Mouse (Mus musculus) hindbrain, embryonic 11.5 days (tissue): ENCODE results near the gene Sult4a1. TPM values are rescaled to one million over a fixed set of nuclear protein-coding genes. Genes with fewer than 3 reads are reported as not detected.
A peak's percentile ranks its signal among the peaks of the same experiment; 100 is the strongest.

ENCODE experiments used
- ATAC-seq: fragments of 200-750 bp; cut with Nextera tagmentation; 2 replicates; pipeline ENCODE4 v1.8.0; 2017; ENCODE audit warnings: mild to moderate bottlenecking, moderate TSS enrichment, moderate library complexity; ENCODE audit not compliant: low FRiP score
- DNase-seq: peaks from one replicate; pipeline ENCODE4 v3.0.0-alpha.2; 2015; ENCODE audit warnings: low spot score
- H3K27ac ChIP-seq: fragments of 300-500 bp; sonication (generic); 2 replicates; pipeline ENCODE4 v1.5.1; 2014; ENCODE audit warnings: mild to moderate bottlenecking, low read depth, low read length
- H3K27me3 ChIP-seq: fragments of 300-500 bp; sonication (generic); 2 replicates; pipeline ENCODE4 v1.6.1; 2014; ENCODE audit warnings: mild to moderate bottlenecking, low read length, moderate library complexity, mixed read lengths; ENCODE audit not compliant: control insufficient read depth, insufficient read depth
- H3K36me3 ChIP-seq: fragments of 300-500 bp; sonication (generic); 2 replicates; pipeline ENCODE4 v1.6.1; 2014; ENCODE audit warnings: mild to moderate bottlenecking, low read length, moderate library complexity, mixed read lengths; ENCODE audit not compliant: control insufficient read depth, insufficient read depth
- H3K4me1 ChIP-seq: fragments of 300-500 bp; sonication (generic); replicated peaks from 2 replicates; pipeline ENCODE4 v1.6.1; 2014; ENCODE audit warnings: low read length, mixed read lengths; ENCODE audit not compliant: control insufficient read depth, insufficient read depth
- H3K4me2 ChIP-seq: fragments of 300-500 bp; sonication (generic); replicated peaks from 2 replicates; pipeline ENCODE4 v1.6.1; 2014; ENCODE audit warnings: mild to moderate bottlenecking, low read depth, low read length
- H3K4me3 ChIP-seq: fragments of 300-500 bp; sonication (generic); 2 replicates; pipeline ENCODE4 v1.5.1; 2014; ENCODE audit warnings: low read depth, low read length
- H3K9ac ChIP-seq: fragments of 300-500 bp; sonication (generic); 2 replicates; pipeline ENCODE4 v1.6.1; 2014; ENCODE audit warnings: low read depth, low read length
- H3K9me3 ChIP-seq: fragments of 300-500 bp; sonication (generic); 2 replicates; pipeline ENCODE4 v1.6.1; 2016; ENCODE audit warnings: low read length; ENCODE audit not compliant: control insufficient read depth
- WGBS: fragments of 180-500 bp; shearing (Covaris S2); extraction: QIAGEN DNeasy Blood & Tissue Kit; methylation state at CpG from one replicate; pipeline ENCODE4 v1.1.7; 2014; 5-methylcytosine and 5-hydroxymethylcytosine counted together
- polyA plus RNA-seq: library from polyadenylated mRNA; unstranded; fragments of >200 nt; fragmentation: Nextera tagmentation; extraction: Ambion mirVana; gene quantifications from 2 replicates; pipeline ENCODE4 v1.2.1, GENCODE M21; 2014

Sult4a1 gene
- polyA plus RNA-seq, 1 experiment from 2014 or later = 8.0 TPM

DNA sequence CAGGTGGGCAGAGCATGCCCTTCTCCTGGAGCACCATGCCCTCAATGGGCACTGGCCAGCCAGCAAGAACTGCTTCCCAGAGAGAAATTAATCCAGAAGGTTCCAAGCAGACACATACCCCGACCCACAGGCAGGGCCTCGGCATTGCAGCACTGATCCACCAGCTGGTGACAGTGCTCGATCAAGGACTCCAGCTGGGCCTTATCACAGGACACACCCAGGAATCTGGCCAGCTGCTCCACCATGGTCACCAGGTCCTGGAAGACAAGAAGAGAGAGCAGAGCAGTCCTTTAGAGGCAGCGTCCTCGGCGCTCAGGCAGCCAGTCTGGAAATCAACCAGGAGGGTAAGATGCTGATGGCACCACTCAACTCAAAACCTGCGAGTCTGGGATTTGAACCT, 25.5 kb downstream of the Sult4a1 start:
- no peak overlapping the region for H3K9ac ChIP-seq
- H3K36me3 ChIP-seq = no peaks in the 10 kb centered on the region
- H3K4me2 ChIP-seq = no peak overlapping the region
- 77% methylated on average over 7 of the region's 7 CpGs for whole genome bisulfite sequencing
- H3K9me3 ChIP-seq = no peaks in the 10 kb centered on the region
- no peak overlapping the region for H3K4me3 ChIP-seq
- H3K4me1 ChIP-seq = no peaks in the 10 kb centered on the region
- no peak for DNase-seq
- no peak overlapping the region for H3K27ac ChIP-seq
- H3K27me3 ChIP-seq = no peaks in the 10 kb centered on the region
- no peak for ATAC-seq

DNA sequence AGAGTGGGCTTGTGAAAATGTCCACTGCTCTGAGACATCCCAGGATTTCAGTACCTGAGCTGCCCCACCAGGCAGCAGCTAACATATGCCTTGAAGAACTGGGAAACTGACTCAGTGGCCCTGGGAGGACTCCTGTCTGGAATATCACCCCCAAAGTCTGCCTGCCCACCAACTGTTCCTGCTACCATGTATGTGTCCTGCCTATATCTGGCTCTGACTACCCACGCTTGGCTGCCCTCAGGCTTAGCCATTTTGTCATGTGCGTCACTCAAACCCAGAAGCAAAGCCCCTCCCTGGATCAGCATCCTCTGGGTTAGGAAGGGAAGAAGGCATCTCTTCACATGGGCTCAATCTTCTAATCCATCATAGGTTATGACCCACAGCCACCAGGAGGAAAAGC, 26.0 kb downstream of the Sult4a1 start:
- Histone ChIP-seq H3K9ac (no peak overlapping the region), H3K27me3 (no peaks in the 10 kb centered on the region), H3K9me3 (no peaks in the 10 kb centered on the region), H3K27ac (no peak overlapping the region), H3K4me3 (no peak overlapping the region), H3K4me1 (no peaks in the 10 kb centered on the region), H3K36me3 (no peaks in the 10 kb centered on the region), H3K4me2 (no peak overlapping the region)
- DNase-seq = no peak
- 88% methylated on average over 2 of the region's 2 CpGs for WGBS
- ATAC-seq = no peak

DNA sequence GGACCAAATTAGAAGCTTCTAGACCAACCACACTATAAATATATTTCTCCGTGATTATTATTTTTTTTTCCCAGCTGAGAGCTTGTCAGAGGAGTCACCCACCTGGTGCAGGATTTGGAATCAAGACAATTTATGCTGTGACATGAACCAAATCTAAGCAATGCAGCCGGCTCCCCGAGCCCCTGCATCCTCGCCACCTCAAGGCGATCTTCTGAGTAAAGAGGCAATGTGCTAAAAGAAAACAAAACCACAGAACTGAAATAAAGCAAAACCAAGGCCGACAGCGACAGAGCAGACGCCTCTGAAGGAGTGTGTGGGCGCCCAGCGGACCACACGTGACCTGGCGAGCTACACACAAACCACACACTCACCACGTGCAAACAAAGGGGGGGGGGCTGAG, 26.9 kb downstream of the Sult4a1 start:
- Histone ChIP-seq H3K36me3 (no peaks in the 10 kb centered on the region), H3K27ac (no peak overlapping the region), H3K9me3 (no peaks in the 10 kb centered on the region), H3K27me3 (no peaks in the 10 kb centered on the region), H3K4me2 (no peak overlapping the region), H3K4me3 (no peak overlapping the region), H3K4me1 (no peaks in the 10 kb centered on the region), H3K9ac (no peak overlapping the region)
- ATAC-seq (no peak), DNase-seq (no peak)
- 84% methylated on average over 13 of the region's 13 CpGs for WGBS

DNA sequence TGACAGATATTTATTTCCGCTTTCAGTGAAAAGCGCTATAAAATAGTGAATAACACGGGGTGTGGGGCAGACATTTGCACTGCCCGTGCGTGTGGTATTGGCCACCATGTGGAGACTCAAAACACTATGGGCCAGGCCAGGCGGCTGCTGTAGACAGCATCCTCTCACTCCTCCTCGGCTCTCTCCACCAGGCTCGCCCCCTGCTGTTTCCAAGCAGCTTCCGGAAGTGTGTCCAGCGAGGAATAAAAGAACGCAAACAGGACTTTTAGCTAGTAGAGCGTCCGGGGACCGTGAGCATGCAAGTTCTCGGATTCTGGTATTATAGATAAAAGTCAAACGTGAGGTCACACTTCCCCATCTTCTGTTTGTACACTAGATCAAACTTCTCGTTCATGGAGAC, 28.4 kb downstream of the Sult4a1 start:
- Histone ChIP-seq H3K4me2 (no peak overlapping the region), H3K9ac (no peak overlapping the region), H3K4me3 (no peak overlapping the region), H3K27me3 (no peaks in the 10 kb centered on the region), H3K36me3 (no peaks in the 10 kb centered on the region), H3K27ac (no peak overlapping the region), H3K4me1 (no peaks in the 10 kb centered on the region), H3K9me3 (no peaks in the 10 kb centered on the region)
- no peak for ATAC-seq
- 59% methylated on average over 17 of the region's 17 CpGs for WGBS
- no peak for DNase-seq

DNA sequence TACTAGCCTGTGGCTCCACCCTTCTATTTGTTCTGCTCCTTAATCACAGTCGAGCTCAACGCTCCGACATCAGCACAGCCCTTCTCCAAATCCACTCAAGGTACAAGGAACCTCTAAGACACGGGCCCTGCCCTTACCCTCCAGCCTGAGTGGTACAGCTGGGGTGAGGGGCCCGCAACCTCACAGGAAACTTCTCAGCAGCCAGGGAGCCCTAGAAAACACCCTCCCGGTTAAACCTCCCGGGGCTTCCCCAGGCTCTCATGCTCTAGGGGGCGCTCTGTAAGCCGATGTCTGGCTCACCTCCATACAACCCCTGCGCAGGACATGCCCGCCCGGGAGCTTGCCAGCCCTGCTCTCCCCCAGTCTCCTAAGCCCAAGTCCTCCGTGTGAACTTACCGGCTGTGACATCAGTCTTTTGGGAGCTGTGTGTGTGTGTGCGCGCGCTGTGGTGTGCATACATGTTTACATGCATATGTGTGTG, 30.8 kb downstream of the Sult4a1 start:
- DNase-seq = peak; percentile 61
- Histone ChIP-seq H3K9ac (0 out of 2 replicates have a peak overlapping the region, but pooled peaks have one; percentile 41), H3K4me2 (peak overlapping the region; percentile 33), H3K4me3 (0 out of 2 replicates have a peak overlapping the region, but pooled peaks have one; percentile 0), H3K4me1 (no peaks in the 10 kb centered on the region), H3K36me3 (no peaks in the 10 kb centered on the region), H3K27ac (no peak overlapping the region), H3K27me3 (peaks cover 2% of the 10 kb centered on the region; the same call in 1 of the 2 replicates), H3K9me3 (no peaks in the 10 kb centered on the region)
- 16% methylated on average over 17 of the region's 17 CpGs for WGBS
- ATAC-seq = peak; percentile 39

DNA sequence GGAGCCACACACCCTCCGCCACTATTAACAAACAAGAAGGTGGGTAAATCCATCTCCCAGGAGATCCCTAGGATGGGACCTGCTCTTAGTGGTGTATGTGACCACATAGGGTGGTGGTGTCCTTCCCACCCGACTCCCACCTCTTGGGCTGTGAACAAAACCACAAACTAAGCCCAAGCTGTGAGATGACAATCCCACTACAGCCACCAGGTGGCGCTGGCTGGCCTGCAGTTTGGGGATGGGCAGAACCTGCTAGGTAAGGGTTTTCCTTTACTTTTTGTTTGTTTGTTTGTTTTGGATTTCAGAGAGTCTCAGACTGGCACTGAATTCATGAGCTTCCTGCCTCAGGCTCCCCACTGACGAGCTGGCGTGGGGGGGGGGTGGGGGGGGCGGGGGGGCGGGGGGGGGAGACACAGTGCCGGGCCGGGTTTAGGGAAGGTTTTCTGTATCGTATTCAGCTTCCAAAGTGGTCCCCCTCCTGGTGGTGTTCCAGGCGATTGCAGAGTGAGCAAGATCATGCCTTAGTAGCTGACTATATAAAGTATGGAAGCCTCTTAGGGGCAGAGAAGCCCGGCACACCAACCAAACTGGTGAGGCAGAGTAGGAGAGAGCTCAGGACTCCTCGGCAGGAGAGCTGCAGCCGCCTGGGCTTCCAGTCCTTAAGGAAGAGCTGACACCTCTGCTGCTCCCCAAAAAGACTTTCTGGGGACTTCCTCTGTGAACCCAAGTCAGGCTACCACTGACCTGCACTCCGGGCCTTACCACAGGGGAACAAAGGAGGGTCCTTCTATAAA, 31.4 kb downstream of the Sult4a1 start:
- H3K4me2 ChIP-seq = peak overlapping the region; percentile 33
- H3K9me3 ChIP-seq = no peaks in the 10 kb centered on the region
- H3K9ac ChIP-seq = 0 out of 2 replicates have a peak overlapping the region, but pooled peaks have one; percentile 41
- no peaks in the 10 kb centered on the region for H3K36me3 ChIP-seq
- ATAC-seq (no peak), DNase-seq (peak; percentile 91)
- H3K4me3 ChIP-seq = 0 out of 2 replicates have a peak overlapping the region, but pooled peaks have one; percentile 0
- H3K27ac ChIP-seq = no peak overlapping the region
- peaks cover 8% of the 10 kb centered on the region for H3K27me3 ChIP-seq
- WGBS = 7% methylated on average over 11 of the region's 15 CpGs
- no peaks in the 10 kb centered on the region for H3K4me1 ChIP-seq

DNA sequence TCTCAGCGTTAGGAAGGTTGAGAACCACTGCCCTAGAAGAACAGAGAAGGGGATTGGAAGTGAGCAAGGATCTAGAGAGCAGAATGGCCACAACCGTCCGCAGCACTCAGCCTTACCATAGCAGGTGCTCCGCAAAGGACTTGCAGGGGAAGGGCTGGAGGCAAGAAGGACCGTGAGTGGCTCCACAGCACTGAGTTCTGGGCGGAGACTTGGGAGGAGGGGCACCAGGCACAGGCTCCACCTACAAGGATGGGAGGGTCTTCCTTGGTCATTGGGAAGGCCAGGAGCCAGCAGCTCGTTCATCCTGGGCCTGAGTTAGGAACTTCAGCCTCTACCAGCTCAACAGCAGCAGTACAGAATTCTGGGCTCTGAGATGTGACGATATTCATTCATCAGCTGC, 32.5 kb downstream of the Sult4a1 start:
- H3K9ac ChIP-seq = no peak overlapping the region
- peaks cover 17% of the 10 kb centered on the region for H3K27me3 ChIP-seq
- DNase-seq = no peak
- 21% methylated on average over 8 of the region's 8 CpGs for WGBS
- H3K4me1 ChIP-seq = no peaks in the 10 kb centered on the region
- no peak overlapping the region for H3K27ac ChIP-seq
- no peak for ATAC-seq
- H3K4me3 ChIP-seq = no peak overlapping the region
- H3K9me3 ChIP-seq = no peaks in the 10 kb centered on the region
- H3K4me2 ChIP-seq = no peak overlapping the region
- no peaks in the 10 kb centered on the region for H3K36me3 ChIP-seq

DNA sequence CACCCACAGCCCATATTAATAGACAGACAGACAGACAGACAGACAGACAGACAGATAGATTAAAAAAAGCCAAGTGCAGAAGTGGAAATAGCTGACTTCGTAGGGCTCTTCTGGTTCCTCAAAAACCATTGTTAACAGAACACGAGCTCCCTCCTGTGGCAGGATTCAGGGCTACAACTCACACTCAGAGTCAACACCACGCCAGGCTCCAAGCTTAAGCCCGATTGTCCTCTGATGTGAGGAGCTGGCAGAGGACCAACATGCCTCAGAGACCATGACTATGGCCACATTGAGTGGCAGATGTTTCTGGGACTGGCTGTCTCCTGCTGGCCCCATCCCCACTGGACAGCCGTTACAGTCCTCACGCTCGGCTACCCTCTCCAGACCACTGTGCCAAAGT, 33.3 kb downstream of the Sult4a1 start:
- Histone ChIP-seq H3K4me3 (no peak overlapping the region), H3K9me3 (no peaks in the 10 kb centered on the region), H3K27ac (no peak overlapping the region), H3K36me3 (no peaks in the 10 kb centered on the region), H3K4me2 (no peak overlapping the region), H3K4me1 (no peaks in the 10 kb centered on the region), H3K9ac (no peak overlapping the region), H3K27me3 (peaks cover 21% of the 10 kb centered on the region)
- ATAC-seq = no peak
- WGBS = 27% methylated on average over 7 of the region's 7 CpGs
- peak; percentile 87 for DNase-seq

DNA sequence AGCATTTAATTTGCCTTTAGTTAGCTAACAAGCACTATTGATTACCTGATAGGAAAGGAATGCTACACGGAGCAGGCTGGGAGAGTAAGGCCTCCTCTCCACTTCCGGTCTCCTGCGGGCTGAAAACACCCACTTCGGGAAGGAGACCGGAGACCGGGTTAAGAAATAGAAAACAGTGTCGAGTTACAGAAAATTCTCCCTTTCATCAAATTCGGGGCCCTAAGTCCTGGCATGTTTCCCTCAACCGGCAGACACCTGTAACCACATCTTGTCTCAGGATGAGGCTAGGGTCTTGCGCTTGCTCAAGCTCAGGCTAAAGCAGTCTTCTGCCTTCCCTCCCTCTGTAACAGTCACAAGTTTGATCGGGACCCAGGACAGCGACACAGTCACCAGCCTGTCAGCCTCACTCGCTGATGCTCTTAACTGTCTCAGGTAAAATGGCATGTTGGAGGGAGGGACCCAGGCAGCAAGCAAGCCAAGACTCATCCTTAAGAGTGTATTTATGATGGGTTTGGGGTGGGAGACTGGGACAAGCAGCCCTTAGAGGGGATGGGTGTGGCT, 35.4 kb downstream of the Sult4a1 start:
- H3K9me3 ChIP-seq = peaks cover 2% of the 10 kb centered on the region; the same call in 1 of the 2 replicates
- DNase-seq (no peak), ATAC-seq (no peak)
- H3K27me3 ChIP-seq = peaks cover 21% of the 10 kb centered on the region
- H3K4me3 ChIP-seq = no peak overlapping the region
- no peaks in the 10 kb centered on the region for H3K4me1 ChIP-seq
- no peak overlapping the region for H3K4me2 ChIP-seq
- 9% methylated on average over 13 of the region's 13 CpGs for WGBS
- no peaks in the 10 kb centered on the region for H3K36me3 ChIP-seq
- H3K27ac ChIP-seq = no peak overlapping the region
- no peak overlapping the region for H3K9ac ChIP-seq
